22 mouse cellular contexts compared by ENCODE assay signal in genomic region chr9:40793581-40793980, GRCm38 (mm10).
DNase-seq lines count a peak whose midpoint lies in the region; TF ChIP-seq lines count a peak whose summit lies in the region.
"Had no signal": no experiment of that assay in that cellular context is flagged by ENCODE, and none has a peak within 500 bp of the region (broad histone marks: within the 10 kb centered on the region; RNA-seq: fewer than 3 reads in every experiment).

No protein-coding gene starts in this region.

- H3K4me3 ChIP-seq in E14TG2a.4 (replicated peaks; ENCODE audit: low read length), result peak overlapping the region; percentile 50
- H3K4me3 ChIP-seq: embryonic facial prominence, embryonic 13.5 days; embryonic facial prominence, embryonic 15.5 days; erythroblast, embryonic 14.5 days; forebrain, embryonic 10.5 days; forebrain, embryonic 12.5 days had no signal

- DNase-seq in ES-CJ7 (ENCODE audit: low read depth, low spot score), result peak; percentile 66
- peak; percentile 75 for DNase-seq in R1 (ENCODE audit: low read depth, low spot score)
- DNase-seq in frontal cortex, postnatal 36 days (ENCODE audit: low spot score in 2 of 2), result no peak
- no peak for DNase-seq in lung, postnatal 14 days
- DNase-seq: adrenal gland, postnatal 25 days; B cell, adult 2 months; cerebellum, adult 11 months; cerebellum, adult 18-20 months; cerebellum, adult 8-10 months; cerebellum, adult 9-11 months; cerebellum, postnatal 14 days; cerebellum, postnatal 36 days; embryo, embryonic 11 days had no signal

- H3K27me3 ChIP-seq in E14TG2a.4 (ENCODE audit: insufficient read depth, low read length), result no peaks in the 10 kb centered on the region
- H3K27me3 ChIP-seq: CH12.LX; embryonic facial prominence, embryonic 13.5 days; embryonic facial prominence, embryonic 15.5 days; forebrain, embryonic 12.5 days; Patski had no signal

- H3K36me3 ChIP-seq in E14TG2a.4 (ENCODE audit: insufficient read depth, low read length), result no peaks in the 10 kb centered on the region
- H3K36me3 ChIP-seq: embryonic facial prominence, embryonic 13.5 days; embryonic facial prominence, embryonic 15.5 days; forebrain, embryonic 10.5 days; forebrain, embryonic 12.5 days; G1E had no signal

- peaks cover 65% of the 10 kb centered on the region for H3K4me1 ChIP-seq in E14TG2a.4 (replicated peaks; ENCODE audit: low read depth, low read length)

- TF ChIP-seq CTCF in E14TG2a.4 (conservative IDR thresholded peaks at IDR 0.05; ENCODE audit: low read length), result no peak

- H3K9me3 ChIP-seq in E14TG2a.4 (ENCODE audit: low read length), result no peaks in the 10 kb centered on the region
- H3K9me3 ChIP-seq: embryonic facial prominence, embryonic 13.5 days; embryonic facial prominence, embryonic 15.5 days; forebrain, embryonic 10.5 days; forebrain, embryonic 12.5 days; G1E had no signal

Comparison
In these comparisons a context has a peak if more than half of its experiments do, and no peak if none do; other contexts are left out.
1. DNase-seq: peak in ES-CJ7 (single experiment) and R1 (single experiment); none in frontal cortex, postnatal 36 days (0 of 2) and lung, postnatal 14 days (single experiment).